Mouse (Mus musculus) neural tube, embryonic 15.5 days (tissue): ENCODE data around the gene B3gat3. TPM values are rescaled to one million over a fixed set of nuclear protein-coding genes. Genes with fewer than 3 reads are reported as not detected.
A peak's percentile ranks its signal among the peaks of the same experiment; 100 is the strongest.
"Not testable (repeated sequence)": the region's sequence is repeated elsewhere in the genome, so short reads cannot be mapped to it uniquely, and the experiment has no call there.

Experiments
- ATAC-seq: fragments of 200-750 bp; cut with Nextera tagmentation; 2 replicates; pipeline ENCODE4 v1.8.0; 2017; ENCODE audit warnings: mild to moderate bottlenecking, moderate TSS enrichment, moderate library complexity; ENCODE audit not compliant: low FRiP score
- H3K27ac ChIP-seq: fragments of 300-500 bp; sonication (generic); replicated peaks from 2 replicates; pipeline ENCODE4 v1.5.1; 2015; ENCODE audit warnings: mild to moderate bottlenecking, inconsistent platforms
- H3K27me3 ChIP-seq: fragments of 300-500 bp; sonication (generic); replicated peaks from 2 replicates; pipeline ENCODE4 v1.6.1; 2015; ENCODE audit warnings: inconsistent platforms
- H3K36me3 ChIP-seq: fragments of 300-500 bp; sonication (generic); 2 replicates; pipeline ENCODE4 v1.6.1; 2015; ENCODE audit warnings: inconsistent platforms
- H3K4me1 ChIP-seq: fragments of 300-500 bp; sonication (generic); 2 replicates; pipeline ENCODE4 v1.6.1; 2015; ENCODE audit warnings: inconsistent platforms
- H3K4me2 ChIP-seq: fragments of 300-500 bp; sonication (generic); 2 replicates; pipeline ENCODE4 v1.6.1; 2015; ENCODE audit warnings: inconsistent platforms, mild to moderate bottlenecking, moderate library complexity
- H3K4me3 ChIP-seq: fragments of 300-500 bp; sonication (generic); replicated peaks from 2 replicates; pipeline ENCODE4 v1.5.1; 2015; ENCODE audit warnings: mild to moderate bottlenecking, inconsistent platforms
- H3K9ac ChIP-seq: fragments of 300-500 bp; sonication (generic); replicated peaks from 2 replicates; pipeline ENCODE4 v1.6.1; 2015; ENCODE audit warnings: mild to moderate bottlenecking, inconsistent platforms
- H3K9me3 ChIP-seq: fragments of 300-500 bp; sonication (generic); replicated peaks from 2 replicates; pipeline ENCODE4 v1.6.1; 2016; ENCODE audit warnings: inconsistent platforms
- WGBS: fragments of 180-500 bp; shearing (Covaris S2); methylation state at CpG from one replicate; pipeline ENCODE4 v1.1.7; 2015; ENCODE audit warnings: mixed read lengths; 5-methylcytosine and 5-hydroxymethylcytosine counted together
- microRNA-seq: library from miRNA; unstranded; fragments of <30 nt; microRNA quantifications from one replicate; pipeline ENCODE4, GENCODE M21; 2017
- polyA plus RNA-seq: library from polyadenylated mRNA; unstranded; fragments of >200 nt; fragmentation: Nextera tagmentation; extraction: Ambion mirVana; gene quantifications from 2 replicates; pipeline ENCODE4 v1.2.1, GENCODE M21; 2015

Gene B3gat3
- polyA plus RNA-seq, 1 experiment from 2014 or later, result 89.1 TPM

DNA sequence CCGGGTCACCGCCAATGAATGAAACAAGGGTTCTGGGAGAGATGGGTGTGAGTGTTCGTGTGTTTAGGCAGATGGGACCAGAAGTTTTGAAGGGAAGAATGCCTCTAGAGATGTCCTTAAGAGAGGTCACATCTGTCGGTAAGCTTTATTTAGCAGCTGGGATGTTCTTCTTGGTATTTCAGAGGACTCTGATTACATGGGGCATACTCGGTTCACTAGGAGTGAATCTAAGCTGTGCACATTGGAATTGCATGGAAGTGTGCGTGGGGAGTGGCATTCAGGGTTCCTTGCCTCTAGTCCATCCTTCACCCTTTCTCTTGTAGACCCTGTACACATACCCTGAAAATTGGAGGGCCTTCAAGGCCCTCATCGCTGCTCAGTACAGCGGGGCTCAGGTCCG, 47.7 kb downstream of the B3gat3 start:
- Histone ChIP-seq H3K4me2 (peak overlapping the region; percentile 79), H3K27ac (peak overlapping the region; percentile 86), H3K36me3 (peaks cover 72% of the 10 kb centered on the region), H3K4me3 (peak overlapping the region; percentile 66), H3K27me3 (no peaks in the 10 kb centered on the region), H3K4me1 (peaks cover 31% of the 10 kb centered on the region), H3K9me3 (no peaks in the 10 kb centered on the region), H3K9ac (peak overlapping the region; percentile 89)
- no peak for ATAC-seq
- 8% methylated on average over 9 of the region's 9 CpGs for WGBS

DNA sequence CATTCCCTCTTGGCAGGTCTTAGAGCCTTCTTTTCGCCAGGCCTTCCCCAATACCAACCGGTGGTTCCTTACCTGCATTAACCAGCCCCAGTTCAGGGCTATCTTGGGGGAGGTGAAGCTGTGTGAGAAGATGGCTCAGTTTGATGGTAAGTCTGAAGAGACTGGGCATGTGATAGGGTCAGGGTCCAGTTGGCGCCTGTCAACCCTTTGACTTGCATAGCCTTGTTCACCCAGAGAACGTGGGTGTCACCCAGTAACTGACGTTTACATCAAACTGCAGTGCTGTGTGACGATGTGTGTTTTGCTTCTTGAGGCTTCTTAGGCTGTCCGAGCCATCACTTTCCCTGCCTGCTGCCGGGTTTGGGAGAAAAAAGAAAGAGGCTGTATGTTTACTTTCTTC, 52.3 kb downstream of the B3gat3 start:
- 87% methylated on average over 8 of the region's 8 CpGs for WGBS

GRCm38 (mm10) chr19:8974638-8975037, 54.5 kb downstream of the B3gat3 start:
- H3K27ac ChIP-seq, result no peak overlapping the region
- H3K9ac ChIP-seq, result no peak overlapping the region
- H3K9me3 ChIP-seq, result no peaks in the 10 kb centered on the region
- 0 out of 2 replicates have a peak, but pooled peaks cover 4% of the 10 kb centered on the region for H3K4me1 ChIP-seq
- no peak for ATAC-seq
- no peak overlapping the region for H3K4me2 ChIP-seq
- no peaks in the 10 kb centered on the region for H3K27me3 ChIP-seq
- H3K36me3 ChIP-seq, result peaks cover 94% of the 10 kb centered on the region
- 89% methylated on average over 1 of the region's 1 CpGs for WGBS
- H3K4me3 ChIP-seq, result no peak overlapping the region

More for the DNA sequence above, 52.3 kb downstream of the B3gat3 start:
- H3K4me2 ChIP-seq, H3K4me3 ChIP-seq, H3K9ac ChIP-seq, H3K9me3 ChIP-seq, ATAC-seq, H3K27ac ChIP-seq, H3K27me3 ChIP-seq: not testable (repeated sequence)
- Histone ChIP-seq H3K4me1 (peaks cover 20% of the 10 kb centered on the region), H3K36me3 (peaks cover 84% of the 10 kb centered on the region)

DNA sequence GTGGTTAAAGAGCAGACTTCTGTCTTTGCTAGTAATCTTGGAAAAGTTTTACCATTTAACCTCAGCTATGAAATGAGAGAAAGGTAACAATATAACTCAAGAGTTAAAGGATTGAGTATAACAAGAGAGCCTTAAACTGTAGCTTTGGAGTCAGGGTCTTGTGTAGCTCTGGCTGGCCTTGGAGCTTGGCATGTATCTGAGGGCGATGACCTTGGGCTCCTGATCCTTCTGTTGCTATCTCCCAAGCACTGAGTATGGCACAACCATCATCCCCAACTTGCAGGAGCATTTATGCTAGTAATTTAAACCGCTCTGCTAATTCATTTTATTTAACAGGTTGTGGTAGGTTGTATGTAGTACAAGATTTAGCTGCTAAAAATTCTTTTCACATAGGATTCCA, 55.3 kb downstream of the B3gat3 start:
- no peak overlapping the region for H3K9ac ChIP-seq
- H3K9me3 ChIP-seq, result no peaks in the 10 kb centered on the region
- no peak overlapping the region for H3K4me3 ChIP-seq
- peaks cover 94% of the 10 kb centered on the region for H3K36me3 ChIP-seq
- no peaks in the 10 kb centered on the region for H3K27me3 ChIP-seq
- no peak overlapping the region for H3K27ac ChIP-seq
- no peak for ATAC-seq
- no peak overlapping the region for H3K4me2 ChIP-seq
- 0 out of 2 replicates have a peak, but pooled peaks cover 4% of the 10 kb centered on the region for H3K4me1 ChIP-seq
- WGBS, result 100% methylated on average over 2 of the region's 2 CpGs

GRCm38 (mm10) chr19:8976535-8976934, 56.4 kb downstream of the B3gat3 start:
- WGBS, result 55% methylated on average over 3 of the region's 3 CpGs
- Histone ChIP-seq H3K36me3 (peaks cover 86% of the 10 kb centered on the region), H3K27ac (no peak overlapping the region), H3K9ac (no peak overlapping the region), H3K4me1 (0 out of 2 replicates have a peak, but pooled peaks cover 6% of the 10 kb centered on the region), H3K27me3 (no peaks in the 10 kb centered on the region), H3K4me3 (no peak overlapping the region), H3K4me2 (no peak overlapping the region), H3K9me3 (no peaks in the 10 kb centered on the region)
- ATAC-seq, result peak; percentile 65; the same call in 1 of the 2 replicates

Small RNA genes lying within 50 kb of the gene (microRNA-seq; reads per million reads assigned to microRNA genes)
- gene Mir5136, result not detected

Other genes starting within 250 kb of the B3gat3 start
- gene Slc3a2, start 197.0 kb upstream of the B3gat3 start, polyA plus RNA-seq, result 158 and 159 TPM in 2 replicates
- 91.0 and 95.2 TPM in 2 replicates for gene Wdr74, start 184.5 kb upstream of the B3gat3 start, polyA plus RNA-seq
- 1.5 and 2.2 TPM in 2 replicates for gene 1700092M07Rik, start 179.7 kb upstream of the B3gat3 start, polyA plus RNA-seq
- gene Stx5a, start 179.0 kb upstream of the B3gat3 start, polyA plus RNA-seq, result 124 and 127 TPM in 2 replicates
- gene Nxf1, start 163.3 kb upstream of the B3gat3 start, polyA plus RNA-seq, result 127 and 140 TPM in 2 replicates
- 218 and 235 TPM in 2 replicates for gene Tmem223, start 149.4 kb upstream of the B3gat3 start, polyA plus RNA-seq
- gene Tmem179b, start 145.9 kb upstream of the B3gat3 start, polyA plus RNA-seq, result 28.2 and 46.3 TPM in 2 replicates
- gene Taf6l, start 134.0 kb upstream of the B3gat3 start, polyA plus RNA-seq, result 28.5 and 29.4 TPM in 2 replicates
- 143 and 147 TPM in 2 replicates for gene Polr2g, start 121.8 kb upstream of the B3gat3 start, polyA plus RNA-seq
- 6.5 TPM in 2 replicates for gene Zbtb3, start 117.8 kb upstream of the B3gat3 start, polyA plus RNA-seq
- gene Ttc9c, start 101.0 kb upstream of the B3gat3 start, polyA plus RNA-seq, result 54.2 and 57.3 TPM in 2 replicates
- 5.1 and 5.9 TPM in 2 replicates for gene Hnrnpul2, start 100.4 kb upstream of the B3gat3 start, polyA plus RNA-seq
- gene AC129217.1, start 90.6 kb upstream of the B3gat3 start, polyA plus RNA-seq, result not detected in 2 replicates
- 107 and 110 TPM in 2 replicates for gene Bscl2, start 82.9 kb upstream of the B3gat3 start, polyA plus RNA-seq
- 414 and 512 TPM in 2 replicates for gene Gng3, start 81.2 kb upstream of the B3gat3 start, polyA plus RNA-seq
- gene Lrrn4cl, start 69.6 kb upstream of the B3gat3 start, polyA plus RNA-seq, result 1.1 and 1.4 TPM in 2 replicates
- 138 and 156 TPM in 2 replicates for gene Ubxn1, start 48.9 kb upstream of the B3gat3 start, polyA plus RNA-seq
- 62.6 and 65.7 TPM in 2 replicates for gene Uqcc3, start 39.5 kb upstream of the B3gat3 start, polyA plus RNA-seq
- gene Lbhd1, start 36.6 kb upstream of the B3gat3 start, polyA plus RNA-seq, result 44.5 and 47.3 TPM in 2 replicates
- not detected in 2 replicates for gene Gm49403, start 36.4 kb upstream of the B3gat3 start, polyA plus RNA-seq
- gene 1810009A15Rik, start 31.5 kb upstream of the B3gat3 start, polyA plus RNA-seq, result 40.1 and 48.2 TPM in 2 replicates
- 0.27 and 0.45 TPM in 2 replicates for gene Gm49416, start 31.4 kb upstream of the B3gat3 start, polyA plus RNA-seq
- gene Ints5, start 27.4 kb upstream of the B3gat3 start, polyA plus RNA-seq, result 31.0 and 35.4 TPM in 2 replicates
- 75.4 and 82.2 TPM in 2 replicates for gene Ganab, start 22.3 kb upstream of the B3gat3 start, polyA plus RNA-seq
- 3.0 and 3.2 TPM in 2 replicates for gene Rom1, start 9.0 kb downstream of the B3gat3 start, polyA plus RNA-seq
- gene Eml3, start 9.2 kb downstream of the B3gat3 start, polyA plus RNA-seq, result 13.9 and 17.1 TPM in 2 replicates
- gene Mta2, start 21.5 kb downstream of the B3gat3 start, polyA plus RNA-seq, result 94.8 and 117 TPM in 2 replicates
- gene Tut1, start 33.5 kb downstream of the B3gat3 start, polyA plus RNA-seq, result 25.4 and 26.0 TPM in 2 replicates
- gene Eef1g, start 46.7 kb downstream of the B3gat3 start, polyA plus RNA-seq, result 291 and 348 TPM in 2 replicates
- gene Ahnak, start 68.9 kb downstream of the B3gat3 start, polyA plus RNA-seq, result 4.4 and 8.0 TPM in 2 replicates
- gene Scgb1a1, start 167.6 kb downstream of the B3gat3 start, polyA plus RNA-seq, result not detected in 2 replicates
- gene Asrgl1, start 215.3 kb downstream of the B3gat3 start, polyA plus RNA-seq, result 31.6 and 32.6 TPM in 2 replicates